Mouse (Mus musculus) frontal cortex, adult 2 months (tissue): Measurements from ENCODE around the gene Rps12-ps3. TPM values are rescaled to one million over a fixed set of nuclear protein-coding genes. Genes with fewer than 3 reads are reported as not detected.

ENCODE experiments used
- DNase-seq, 2 experiments: peaks; one replicate each; pipeline ENCODE4 v3.0.0; 2022; ENCODE audit warnings: low spot score in 1 of 2; ENCODE audit errors: extremely low spot score in 1 of 2
- polyA plus RNA-seq: library from polyadenylated mRNA; depleted of rRNA; stranded (reverse); fragments of >200 nt; gene quantifications from 2 replicates; pipeline ENCODE4 v1.2.3, GENCODE M21; 2012; rRNA removed

The Rps12-ps3 gene
- polyA plus RNA-seq, 1 experiment, result 89.2 TPM

- no peak for DNase-seq
Measured at GRCm38 (mm10) chr19:59350273-59350903, 28.3 kb downstream of the Rps12-ps3 start.

DNA sequence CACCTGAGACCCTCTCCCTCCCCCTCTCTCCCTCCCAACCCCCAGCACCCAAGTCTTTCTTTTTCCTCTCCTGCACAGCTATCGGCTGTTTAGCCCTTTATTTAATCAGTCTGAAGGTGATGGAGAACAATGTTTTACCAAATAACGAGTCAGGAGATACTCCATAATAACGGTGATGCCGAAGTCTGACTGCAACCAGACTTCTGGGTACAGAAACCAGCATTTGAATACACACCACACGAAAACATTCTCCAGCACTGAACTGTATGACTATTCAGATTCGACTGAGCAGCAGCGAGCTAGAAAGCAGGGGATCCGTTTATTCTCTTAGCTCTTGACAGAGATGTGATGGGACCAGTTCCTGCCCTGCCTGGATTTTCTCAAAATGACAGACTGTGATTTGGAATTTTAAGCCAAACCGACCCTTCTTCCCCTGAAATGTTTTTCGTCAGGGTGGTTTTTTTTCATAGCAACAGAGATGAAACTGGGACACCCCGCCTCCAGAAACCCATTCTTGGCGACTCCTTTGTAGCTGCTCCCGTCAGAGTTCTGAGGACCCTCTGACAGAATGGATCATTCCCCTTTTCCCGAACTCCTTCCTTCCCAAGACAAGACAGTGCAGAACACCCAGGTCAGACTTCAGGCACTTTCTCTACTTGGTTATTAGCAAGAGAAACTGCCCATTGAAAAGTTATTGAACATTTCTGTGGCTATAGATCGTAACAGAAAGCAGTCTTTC lies 29.2 kb downstream of the Rps12-ps3 start:
- no peak for DNase-seq

GRCm38 (mm10) chr19:59352760-59353159 lies 30.7 kb downstream of the Rps12-ps3 start:
- DNase-seq, result no peak

- no peak for DNase-seq
Measured at GRCm38 (mm10) chr19:59354906-59355305, 32.8 kb downstream of the Rps12-ps3 start.

DNA sequence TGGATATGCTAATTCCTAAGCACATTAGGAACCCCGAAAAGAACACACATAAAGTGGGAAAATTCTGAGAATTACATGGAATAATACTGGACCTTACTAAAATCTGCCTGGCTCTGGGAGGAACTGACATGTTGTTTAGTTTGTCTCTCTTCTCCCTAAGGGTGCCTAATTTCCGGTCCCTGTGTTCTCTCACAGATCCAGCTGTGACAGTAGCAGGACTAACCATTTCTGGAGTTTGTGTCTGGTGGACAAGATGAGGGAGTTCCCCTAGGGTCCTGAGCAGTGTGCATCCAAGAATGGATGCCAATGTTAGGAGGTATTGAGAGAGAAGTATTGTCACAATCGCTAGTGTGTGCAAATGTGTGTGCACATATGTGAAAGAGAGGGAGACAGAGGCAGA lies 34.3 kb downstream of the Rps12-ps3 start:
- DNase-seq, result no peak

DNA sequence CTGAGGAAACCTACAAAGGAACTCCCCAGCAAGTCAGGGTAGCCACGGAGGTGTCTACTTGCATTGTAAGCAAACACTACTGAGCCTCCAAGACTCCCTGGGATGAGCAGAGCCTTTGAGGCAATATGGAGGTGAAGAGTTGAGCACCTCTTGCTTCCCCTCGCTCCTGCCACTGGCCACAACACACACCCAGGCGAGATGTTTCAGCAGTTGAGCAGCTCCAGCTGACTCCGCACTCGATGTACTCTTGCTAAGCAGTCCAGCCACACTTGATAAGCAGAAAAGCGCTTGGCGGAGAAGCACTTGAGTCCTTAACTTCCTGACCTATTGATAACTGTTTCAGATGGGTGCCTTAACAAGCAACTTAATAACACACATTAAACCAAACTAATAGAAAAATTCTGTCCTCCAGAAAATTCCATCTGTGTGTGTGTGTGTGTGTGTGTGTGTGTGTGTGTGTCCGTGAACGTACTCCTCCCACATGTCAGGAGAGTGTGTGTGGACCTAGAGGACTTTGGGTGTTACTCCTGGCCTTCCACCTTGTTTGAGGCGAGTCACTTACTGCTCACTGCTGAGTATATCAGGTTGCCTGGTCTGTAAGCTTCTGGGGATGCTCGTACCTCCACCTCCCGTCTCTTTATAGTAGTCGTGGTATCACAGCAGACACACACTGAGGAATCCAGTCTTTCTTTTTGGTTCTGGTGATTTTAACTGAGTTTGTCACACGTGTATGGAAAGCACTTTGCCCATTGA lies 34.9 kb downstream of the Rps12-ps3 start:
- no peak for DNase-seq

- DNase-seq, result no peak
Measured at GRCm38 (mm10) chr19:59357878-59358277, 35.8 kb downstream of the Rps12-ps3 start.

- no peak for DNase-seq
Measured at GRCm38 (mm10) chr19:59359202-59359601, 37.1 kb downstream of the Rps12-ps3 start.

DNA sequence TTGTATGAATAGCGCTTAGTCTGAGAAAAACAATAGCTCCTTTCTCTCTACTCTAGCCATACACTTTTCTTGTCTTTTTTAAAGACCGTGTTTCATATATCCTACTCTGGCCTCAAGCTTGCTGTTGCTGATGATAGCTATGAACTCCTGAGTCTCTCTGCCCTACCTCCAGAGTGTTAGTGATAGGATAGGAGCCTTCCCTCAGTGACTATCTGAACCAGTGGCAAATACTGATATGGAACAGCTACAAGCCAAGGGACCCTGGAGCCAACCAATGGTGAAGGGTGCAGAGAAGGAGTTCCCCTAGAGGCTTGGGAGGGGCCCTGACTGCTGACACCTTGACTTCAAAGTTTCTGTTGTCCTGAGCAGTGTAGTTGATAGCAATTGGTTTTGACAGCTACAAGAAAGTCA lies 38.4 kb downstream of the Rps12-ps3 start:
- DNase-seq, result no peak

DNA sequence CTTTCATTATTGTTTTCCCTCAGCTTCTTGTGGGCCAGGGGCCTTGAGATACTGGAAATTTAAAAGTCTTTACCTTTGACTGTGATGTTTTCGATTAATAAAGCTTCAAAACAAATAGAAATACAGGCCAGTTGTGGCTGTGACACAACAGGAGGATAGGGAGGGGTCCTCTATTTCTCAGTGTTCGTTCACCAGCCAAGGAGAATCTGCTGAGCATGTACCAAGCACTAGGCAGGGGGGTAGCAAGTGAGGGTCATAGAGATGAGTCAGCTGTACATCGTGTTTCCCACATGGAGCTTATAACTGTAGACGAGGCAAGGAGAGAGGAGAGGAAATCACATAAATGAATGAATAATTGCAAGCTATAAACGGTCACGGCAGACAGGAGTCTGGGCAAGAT lies 40.6 kb downstream of the Rps12-ps3 start:
- DNase-seq, result no peak

DNA sequence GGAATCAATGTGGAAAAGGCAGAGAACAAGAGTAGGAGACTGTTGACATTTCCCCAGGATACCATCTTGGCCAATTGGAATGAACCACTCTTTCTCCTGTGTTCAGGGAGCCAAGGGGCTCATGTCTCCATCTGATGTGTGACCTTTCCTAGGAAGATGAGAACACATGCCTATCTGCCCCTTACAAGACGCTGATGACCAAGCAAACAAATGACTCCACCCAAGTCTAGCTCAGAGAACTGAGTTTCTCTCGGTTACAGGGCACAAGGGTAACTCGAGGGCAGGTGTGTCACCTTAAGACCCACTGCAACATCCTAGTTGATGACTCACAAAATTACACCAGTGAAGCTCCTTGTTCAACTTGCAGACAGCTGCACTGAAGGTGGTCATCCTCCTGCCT lies 41.6 kb downstream of the Rps12-ps3 start:
- no peak for DNase-seq

- no peak for DNase-seq
Measured at GRCm38 (mm10) chr19:59366724-59367123, 44.6 kb downstream of the Rps12-ps3 start.

DNA sequence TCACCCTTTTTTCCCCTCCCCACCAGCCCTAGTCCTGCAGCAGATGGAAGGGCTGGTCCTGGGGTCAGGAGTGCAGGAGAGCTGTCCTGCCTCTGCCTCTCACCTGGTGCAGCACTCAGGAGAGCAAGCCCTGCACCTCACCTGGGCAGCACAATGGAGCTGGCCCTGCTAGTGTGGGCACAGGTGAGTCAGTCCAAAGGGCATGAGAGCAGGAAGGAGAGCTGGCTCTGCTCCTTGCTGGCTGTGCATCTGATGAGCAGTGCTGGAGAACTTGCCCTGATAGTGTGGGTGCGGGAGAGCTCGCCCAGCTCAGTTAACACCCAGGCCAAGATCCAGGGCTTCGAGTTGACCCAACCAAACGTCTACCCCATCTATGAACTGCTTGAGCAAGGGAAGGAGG lies 45.8 kb downstream of the Rps12-ps3 start:
- DNase-seq, result no peak

GRCm38 (mm10) chr19:59371016-59371415 lies 48.9 kb downstream of the Rps12-ps3 start:
- DNase-seq, result no peak

Other genes starting within 250 kb of the Rps12-ps3 start
- 28.1 and 31.1 TPM in 2 replicates for gene Shtn1, start 246.2 kb upstream of the Rps12-ps3 start, polyA plus RNA-seq
- gene Vax1, start 152.2 kb upstream of the Rps12-ps3 start, polyA plus RNA-seq, result 2.8 and 2.9 TPM in 2 replicates
- not detected in 2 replicates for gene Kcnk18, start 103.1 kb upstream of the Rps12-ps3 start, polyA plus RNA-seq
- gene Slc18a2, start 61.4 kb upstream of the Rps12-ps3 start, polyA plus RNA-seq, result 2.8 and 3.1 TPM in 2 replicates
- 18.8 and 20.5 TPM in 2 replicates for gene Pdzd8, start 23.5 kb downstream of the Rps12-ps3 start, polyA plus RNA-seq
- 9.6 and 12.1 TPM in 2 replicates for gene Emx2, start 136.1 kb downstream of the Rps12-ps3 start, polyA plus RNA-seq